Mouse (Mus musculus): ENCODE measurements at regions not wholly inside any gene's neighbourhood (a gene's known extent, or its start where the extent isn't known, plus 50 kb on each side); places are given as distances from the start of the nearest gene placed in this dataset.

GRCm38 (mm10) chr14:84750195-84750867 is 307.0 kb downstream of the Pcdh17 start:
- DNase-seq: peak; percentile 3 to 11

GRCm38 (mm10) chr14:84757592-84757991 is 314.2 kb downstream of the Pcdh17 start:
- DNase-seq: no peak

DNA sequence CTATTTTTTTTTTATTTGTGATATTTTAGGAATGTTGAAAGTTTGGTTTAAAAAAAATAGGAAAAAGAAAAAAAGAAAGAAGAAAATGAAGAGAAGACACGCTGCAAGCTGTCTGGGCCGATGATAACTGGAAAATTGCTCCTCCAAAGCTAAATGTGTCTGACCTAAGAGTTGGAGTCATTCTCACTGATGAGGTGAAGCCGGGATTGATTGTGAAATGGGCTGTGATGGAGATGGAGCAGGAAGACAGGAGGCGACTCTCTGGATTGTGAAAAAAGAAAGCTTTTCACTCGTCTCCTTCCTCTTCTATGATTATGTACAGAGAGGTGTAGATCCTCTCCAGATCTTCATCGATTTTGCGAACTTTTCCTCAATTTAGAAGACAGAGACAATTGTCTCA is 349.8 kb downstream of the Pcdh17 start:
- no peak for DNase-seq

DNA sequence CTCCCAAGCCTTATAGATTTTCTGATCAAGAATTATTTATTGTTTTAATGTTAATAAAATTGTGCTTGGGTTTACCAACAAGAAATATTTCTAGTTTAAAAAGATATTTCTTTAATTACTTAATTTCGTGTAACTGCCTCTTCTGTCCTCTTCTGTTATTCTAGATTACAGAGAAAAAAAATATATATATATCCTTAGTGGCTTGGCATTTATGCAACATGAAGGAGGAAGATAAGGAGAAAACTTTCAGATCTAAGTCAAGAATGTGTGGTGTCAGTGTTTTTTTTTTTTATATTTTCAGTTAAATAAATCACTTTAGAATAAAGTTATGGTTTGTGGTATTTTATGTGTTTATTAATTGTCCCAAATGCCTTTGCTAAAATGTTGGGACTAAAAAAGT is 357.6 kb downstream of the Pcdh17 start:
- no peak for DNase-seq

DNA sequence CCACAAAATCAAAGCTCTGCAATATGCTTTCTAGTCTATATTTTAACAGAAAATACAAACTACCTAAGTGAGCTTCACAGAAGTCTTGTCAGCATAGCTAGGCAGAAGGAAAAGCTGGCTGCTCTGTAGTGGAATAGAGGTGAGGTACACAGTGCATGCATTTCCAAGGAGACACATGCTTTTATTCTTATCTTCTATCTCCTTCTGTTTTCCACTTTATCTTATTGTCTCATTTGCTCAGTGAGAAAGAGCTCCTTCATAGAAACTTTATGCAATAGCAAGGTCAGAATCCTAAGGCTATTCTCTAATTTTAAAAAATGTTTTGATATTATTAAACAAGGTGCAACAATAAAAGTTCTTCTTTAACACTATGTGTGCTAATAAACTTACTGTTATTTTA is 359.3 kb downstream of the Pcdh17 start:
- no peak for DNase-seq

All from cerebellum, adult 18-20 months (tissue).